Mouse (Mus musculus) CD4-positive, CD25-positive, alpha-beta regulatory T cell (primary cell): ENCODE measurements around the gene Dcaf4. TPM values are rescaled to one million over a fixed set of nuclear protein-coding genes. Genes with fewer than 3 reads are reported as not detected.

ENCODE experiments used
- polyA plus RNA-seq: library from polyadenylated mRNA; unstranded; fragments of 100-300 nt; shearing (Covaris generic); gene quantifications from one replicate; pipeline ENCODE4 v1.2.1, GENCODE M21; 2017

Dcaf4 gene
- 28.4 TPM for polyA plus RNA-seq

GRCm38 (mm10) chr12:83520311-83520890 lies at the start of gene Dcaf4:
Dcaf4 (plus strand) TSS chr12:83520466.

GRCm38 (mm10) chr12:83487476-83487991 lies 32.7 kb upstream of the Dcaf4 start, which contains the start of gene Dpf3:
Dpf3 (minus strand) TSS chr12:83487716.

Other genes with a start within 250 kb of the Dcaf4 start
- 0.19 TPM for gene Dpf3, start 32.8 kb upstream of the Dcaf4 start, polyA plus RNA-seq
- gene Zfyve1, start 76.8 kb downstream of the Dcaf4 start, polyA plus RNA-seq, result 11.4 TPM
- gene Rbm25, start 110.8 kb downstream of the Dcaf4 start, polyA plus RNA-seq, result 367 TPM
- gene Psen1, start 167.7 kb downstream of the Dcaf4 start, polyA plus RNA-seq, result 106 TPM
- 0.05 TPM for gene Papln, start 243.2 kb downstream of the Dcaf4 start, polyA plus RNA-seq